Mouse (Mus musculus) Patski (cell line): ENCODE data around the gene Pemt. TPM values are rescaled to one million over a fixed set of nuclear protein-coding genes. Genes with fewer than 3 reads are reported as not detected.
"Not testable (repeated sequence)": the region's sequence is repeated elsewhere in the genome, so short reads cannot be mapped to it uniquely, and the experiment has no call there.

ENCODE experiments used
- ATAC-seq: fragments of 100-300 bp; one replicate; pipeline ENCODE4 v1.8.0; 2021
- CTCF ChIA-PET: fragments of 350-600 bp; sonication (Branson Sonifier 250); formaldehyde crosslinking; loops from one replicate; lab custom pipeline; 2022; ENCODE audit warnings: inconsistent platforms; lab: Charles Lee
- POLR2A ChIA-PET: fragments of 350-600 bp; sonication (Branson Sonifier 250); formaldehyde crosslinking; loops from one replicate; lab custom pipeline; 2022; ENCODE audit warnings: antibody characterized with exemption, inconsistent platforms; lab: Charles Lee
- DNase-seq: peaks from one replicate; pipeline ENCODE4 v3.0.0-alpha.2; 2011; ENCODE audit warnings: low read depth, low spot score
- H3K27me3 ChIP-seq: fragments of 371-371 bp; one replicate; pipeline ENCODE4 v1.5.1; 2021
- CTCF ChIP-seq: fragments of 100-300 bp; IDR thresholded peaks from one replicate; pipeline ENCODE4 v1.5.1; 2021
- in situ Hi-C: fragments of 300-500 bp; cut with MboI; formaldehyde crosslinking; loops from 3 replicates; pipeline ENCODE4 v1.11.1; 2018; ENCODE audit warnings: low pct_unique_long_range_greater_than_20kb, mixed read lengths
- polyA plus RNA-seq: library from polyadenylated mRNA; unstranded; gene quantifications from one replicate; pipeline ENCODE4 v1.2.3, GENCODE M21; 2021

Pemt gene
- polyA plus RNA-seq, 1 experiment from 2014 or later: 6.9 TPM

GRCm38 (mm10) chr11:59961338-59961875 is 84.9 kb downstream of the Pemt start:
- H3K27me3 ChIP-seq: no peaks in the 10 kb centered on the region
- CTCF ChIA-PET: interaction anchor here (1.5 kb wide), 1 partner anchor 10 kb away, joined by 4 read pairs; no protein-coding TSS in a partner anchor

GRCm38 (mm10) chr11:59960476-59961337 is 85.6 kb downstream of the Pemt start:
- ChIA-PET CTCF (interaction anchor here (1.1 to 1.5 kb wide), 2 partner anchors 10 to 67 kb away, joined by 4 to 6 read pairs; no protein-coding TSS in a partner anchor), POLR2A (interaction anchor here (0.9 kb wide), 1 partner anchor 13 kb away, joined by 3 read pairs; the partner anchor contains the start of gene Med9)
- no peak for TF ChIP-seq CTCF
- no peaks in the 10 kb centered on the region for H3K27me3 ChIP-seq
- ATAC-seq (no peak), DNase-seq (no peak)
- in situ Hi-C loops: no loop called here

More at GRCm38 (mm10) chr11:59961338-59961875, 84.9 kb downstream of the Pemt start:
- ATAC-seq: no peak
- POLR2A ChIA-PET: no interaction called here
- DNase-seq: no peak
- no peak for TF ChIP-seq CTCF
- in situ Hi-C loops: no loop called here

GRCm38 (mm10) chr11:59959453-59959852 is 86.8 kb downstream of the Pemt start:
- no peak for TF ChIP-seq CTCF
- ATAC-seq: no peak
- ChIA-PET CTCF (interaction anchor here (1.1 kb wide), 1 partner anchor 68 kb away, joined by 6 read pairs; no protein-coding TSS in a partner anchor), POLR2A (no interaction called here)
- in situ Hi-C loops: no loop called here
- no peak for DNase-seq
- no peaks in the 10 kb centered on the region for H3K27me3 ChIP-seq

- ChIA-PET CTCF (interaction anchor here (1.5 kb wide), 1 partner anchor 8 kb away, joined by 3 read pairs; the partner anchor contains the start of gene Rasd1), POLR2A (interaction anchor here (0.7 kb wide), 1 partner anchor 437 kb away, joined by 3 read pairs; no protein-coding TSS in a partner anchor)
- in situ Hi-C loops: no loop called here
- ATAC-seq (no peak), DNase-seq (no peak)
- H3K27me3 ChIP-seq: no peaks in the 10 kb centered on the region
- no peak for TF ChIP-seq CTCF
Observed at GRCm38 (mm10) chr11:59956749-59957148, 89.5 kb downstream of the Pemt start.

- H3K27me3 ChIP-seq: no peaks in the 10 kb centered on the region
- in situ Hi-C loops: no loop called here
- ChIA-PET CTCF (no interaction called here), POLR2A (no interaction called here)
- DNase-seq (no peak), ATAC-seq (no peak)
- no peak for TF ChIP-seq CTCF
Observed at GRCm38 (mm10) chr11:59952892-59953291, 93.4 kb downstream of the Pemt start.

GRCm38 (mm10) chr11:59948401-59948767 is 97.9 kb downstream of the Pemt start:
- no peak for TF ChIP-seq CTCF
- no peaks in the 10 kb centered on the region for H3K27me3 ChIP-seq
- in situ Hi-C loops: no loop called here
- ATAC-seq (no peak), DNase-seq (no peak)
- CTCF ChIA-PET: no interaction called here
- POLR2A ChIA-PET: interaction anchor here (1.1 kb wide), 1 partner anchor 12 kb away, joined by 3 read pairs; no protein-coding TSS in a partner anchor

- ChIA-PET POLR2A (interaction anchor here (0.7 to 1.1 kb wide), 2 partner anchors 12 kb away, joined by 3 read pairs; no protein-coding TSS in a partner anchor), CTCF (interaction anchor here (1.6 kb wide), 1 partner anchor 12 kb away, joined by 4 read pairs; no protein-coding TSS in a partner anchor)
- H3K27me3 ChIP-seq: no peaks in the 10 kb centered on the region
- DNase-seq (no peak), ATAC-seq (peak; percentile 67)
- TF ChIP-seq CTCF: no peak
- in situ Hi-C loops: no loop called here
Observed at GRCm38 (mm10) chr11:59947752-59948400, 98.4 kb downstream of the Pemt start, which contains the start of gene Med9. Gene Med9, plus strand, starts transcription at chr11:59948206.

GRCm38 (mm10) chr11:59944855-59945254 is 101.4 kb downstream of the Pemt start:
- POLR2A ChIA-PET, ATAC-seq, DNase-seq, CTCF ChIA-PET, in situ Hi-C loops, H3K27me3 ChIP-seq: not testable (repeated sequence)

- ATAC-seq (no peak), DNase-seq (no peak)
- CTCF ChIA-PET: no interaction called here
- POLR2A ChIA-PET: interaction anchor here (0.6 kb wide), 1 partner anchor 42 kb away, joined by 3 read pairs; no protein-coding TSS in a partner anchor
- in situ Hi-C loops: no loop called here
- H3K27me3 ChIP-seq: no peaks in the 10 kb centered on the region
- no peak for TF ChIP-seq CTCF
Observed at GRCm38 (mm10) chr11:59941391-59941790, 104.9 kb downstream of the Pemt start.

- no peaks in the 10 kb centered on the region for H3K27me3 ChIP-seq
- CTCF ChIA-PET: no interaction called here
- ATAC-seq (no peak), DNase-seq (no peak)
- POLR2A ChIA-PET: no interaction called here
- in situ Hi-C loops: no loop called here
- TF ChIP-seq CTCF: no peak
Observed at GRCm38 (mm10) chr11:59940645-59941044, 105.6 kb downstream of the Pemt start.
